Mouse (Mus musculus) MEL (cell line): Measurements from ENCODE around the gene Arhgdia. TPM values are rescaled to one million over a fixed set of nuclear protein-coding genes. Genes with fewer than 3 reads are reported as not detected.

Experiments used
- DNase-seq: peaks from one replicate; pipeline ENCODE4 v3.0.0; 2011; ENCODE audit warnings: low read depth, low spot score
- H3K27ac ChIP-seq: 2 replicates; pipeline ENCODE4 v1.5.1; 2012; ENCODE audit warnings: low read depth, mild to moderate bottlenecking, control low read depth, low read length, moderate library complexity; ENCODE audit not compliant: control insufficient read depth
- H3K27me3 ChIP-seq, 2 experiments: fragments of 150-350 bp in 1 of 2; sonication (generic) in 1 of 2; 2 replicates each; pipeline ENCODE4 v1.6.1; 2012; ENCODE audit warnings: low read length in 2 of 2, mild to moderate bottlenecking in 2 of 2, improper control_type of control experiment in 1 of 2, moderate library complexity in 1 of 2; ENCODE audit not compliant: insufficient read depth in 2 of 2, control insufficient read depth in 1 of 2
- H3K36me3 ChIP-seq, 2 experiments: 2 replicates each; pipeline ENCODE4 v1.6.1; 2012 to 2014; ENCODE audit warnings: low read length in 2 of 2, improper control_type of control experiment in 1 of 2, inconsistent platforms in 1 of 2, mild to moderate bottlenecking in 1 of 2; ENCODE audit not compliant: insufficient read depth in 2 of 2, control insufficient read depth in 1 of 2
- H3K4me1 ChIP-seq, 2 experiments: fragments of 150-350 bp in 1 of 2; sonication (generic) in 1 of 2; 2 replicates each; pipeline ENCODE4 v1.6.1; 2012; ENCODE audit warnings: low read length in 2 of 2, improper control_type of control experiment in 1 of 2, mild to moderate bottlenecking in 1 of 2; ENCODE audit not compliant: insufficient read depth in 2 of 2, control insufficient read depth in 1 of 2
- H3K4me3 ChIP-seq, 2 experiments: fragments of 150-350 bp in 1 of 2; sonication (generic) in 1 of 2; 2 replicates each; pipeline ENCODE4 v1.5.1; 2012; ENCODE audit warnings: low read depth in 2 of 2, low read length in 2 of 2, mild to moderate bottlenecking in 2 of 2, moderate library complexity in 2 of 2, control low read depth in 1 of 2, improper control_type of control experiment in 1 of 2; ENCODE audit not compliant: control insufficient read depth in 1 of 2, insufficient read depth in 1 of 2
- H3K79me2 ChIP-seq: 2 replicates; pipeline ENCODE4 v1.6.1; 2012; ENCODE audit warnings: mild to moderate bottlenecking, low read length, moderate library complexity; ENCODE audit not compliant: control insufficient read depth, poor library complexity, insufficient read depth
- H3K9ac ChIP-seq: 2 replicates; pipeline ENCODE4 v1.6.1; 2012; ENCODE audit warnings: low read depth, mild to moderate bottlenecking, control low read depth, low read length, moderate library complexity; ENCODE audit not compliant: control insufficient read depth, poor library complexity, severe bottlenecking
- H3K9me3 ChIP-seq: fragments of 150-350 bp; sonication (generic); replicated peaks from 2 replicates; pipeline ENCODE4 v1.6.1; 2012; ENCODE audit warnings: mild to moderate bottlenecking, low read length, improper control_type of control experiment, moderate library complexity; ENCODE audit not compliant: insufficient read depth
- CHD1 ChIP-seq: IDR thresholded peaks from 2 replicates; pipeline ENCODE4 v1.6.1; 2012; ENCODE audit warnings: low read depth, mild to moderate bottlenecking, inconsistent platforms, low read length, improper control_type of control experiment
- CHD2 ChIP-seq: IDR thresholded peaks from 2 replicates; pipeline ENCODE4 v1.6.1; 2011; ENCODE audit warnings: low read length, improper control_type of control experiment
- E2F4 ChIP-seq: IDR thresholded peaks from 2 replicates; pipeline ENCODE4 v1.6.1; 2011; ENCODE audit warnings: low read depth, low read length, improper control_type of control experiment, borderline replicate concordance
- ELF1 ChIP-seq: IDR thresholded peaks from 2 replicates; pipeline ENCODE4 v1.6.1; 2014; ENCODE audit warnings: low read depth, mild to moderate bottlenecking, inconsistent platforms, low read length, improper control_type of control experiment, moderate library complexity
- EP300 ChIP-seq, 2 experiments: IDR thresholded peaks; 2 replicates each; pipeline ENCODE4 v1.6.1; 2011; ENCODE audit warnings: improper control_type of control experiment in 2 of 2, low read length in 2 of 2, low read depth in 1 of 2, mild to moderate bottlenecking in 1 of 2
- GABPA ChIP-seq: IDR thresholded peaks from 2 replicates; pipeline ENCODE4 v1.6.1; 2012; ENCODE audit warnings: low read depth, mild to moderate bottlenecking, inconsistent platforms, low read length, improper control_type of control experiment, moderate library complexity
- GATA1 ChIP-seq: IDR thresholded peaks from 2 replicates; pipeline ENCODE4 v1.6.1; 2011; ENCODE audit warnings: low read depth, low read length, improper control_type of control experiment
- HCFC1 ChIP-seq: IDR thresholded peaks from 2 replicates; pipeline ENCODE4 v1.6.1; 2012; ENCODE audit warnings: low read depth, mild to moderate bottlenecking, inconsistent platforms, low read length, improper control_type of control experiment, moderate library complexity
- JUND ChIP-seq: IDR thresholded peaks from 2 replicates; pipeline ENCODE4 v1.6.1; 2011; ENCODE audit warnings: low read depth, mild to moderate bottlenecking, improper control_type of control experiment, low read length
- MAFK ChIP-seq: IDR thresholded peaks from 2 replicates; pipeline ENCODE4 v1.6.1; 2011; ENCODE audit warnings: low read depth, mild to moderate bottlenecking, low read length, improper control_type of control experiment, borderline replicate concordance
- MEF2A ChIP-seq: IDR thresholded peaks from 2 replicates; pipeline ENCODE4 v1.6.1; 2014; ENCODE audit warnings: low read depth, mild to moderate bottlenecking, inconsistent platforms, low read length, improper control_type of control experiment; ENCODE audit not compliant: poor library complexity, insufficient replicate concordance, severe bottlenecking; ENCODE audit errors: extremely low read depth
- MYC ChIP-seq: IDR thresholded peaks from 2 replicates; pipeline ENCODE4 v1.6.1; 2011; ENCODE audit warnings: low read depth, mild to moderate bottlenecking, low read length, improper control_type of control experiment, moderate library complexity
- POLR2AphosphoS2 ChIP-seq: IDR thresholded peaks from 2 replicates; pipeline ENCODE4 v1.6.1; 2011; ENCODE audit warnings: low read length, improper control_type of control experiment
- TAL1 ChIP-seq: IDR thresholded peaks from 2 replicates; pipeline ENCODE4 v1.6.1; 2012; ENCODE audit warnings: mild to moderate bottlenecking, inconsistent platforms, low read length, moderate library complexity, mixed read lengths
- TCF12 ChIP-seq: IDR thresholded peaks from 2 replicates; pipeline ENCODE4 v1.6.1; 2014; ENCODE audit warnings: low read depth, mild to moderate bottlenecking, inconsistent platforms, low read length, improper control_type of control experiment, moderate library complexity
- UBTF ChIP-seq: IDR thresholded peaks from 2 replicates; pipeline ENCODE4 v1.6.1; 2012; ENCODE audit warnings: low read depth, mild to moderate bottlenecking, inconsistent platforms, low read length, improper control_type of control experiment, moderate library complexity, borderline replicate concordance; ENCODE audit not compliant: insufficient read depth
- ZC3H11A ChIP-seq: IDR thresholded peaks from 2 replicates; pipeline ENCODE4 v1.6.1; 2012; ENCODE audit warnings: low read depth, mild to moderate bottlenecking, inconsistent platforms, low read length, improper control_type of control experiment
- ZNF384 ChIP-seq: IDR thresholded peaks from 2 replicates; pipeline ENCODE4 v1.6.1; 2012; ENCODE audit warnings: low read depth, mild to moderate bottlenecking, inconsistent platforms, low read length, improper control_type of control experiment
- polyA plus RNA-seq, 2 experiments: library from polyadenylated mRNA; stranded (reverse) in 1 of 2; unstranded in 1 of 2; fragments of >175 nt in 1 of 2; fragments of >200 nt in 1 of 2; gene quantifications; 2 replicates each; pipeline versions ENCODE4 v1.2.1 to v1.2.4; 2012; ENCODE audit warnings: low replicate concordance in 2 of 2, low read depth in 1 of 2; ENCODE audit not compliant: insufficient read length in 2 of 2, insufficient read depth in 1 of 2, missing spikeins in 1 of 2
- total RNA-seq: library from RNA; depleted of rRNA; stranded (reverse); fragments of 300-350 nt; gene quantifications from 2 replicates; pipeline ENCODE4 v1.2.3, GENCODE M21; 2012

Gene Arhgdia
- total and polyA plus RNA-seq, 3 experiments = 364 to 821 (median 601) TPM

GRCm38 (mm10) chr11:120572752-120573584 is 8.5 kb downstream of the Arhgdia start, which contains the start of gene P4hb (continued):
- TF ChIP-seq POLR2AphosphoS2 = peak; percentile 86; the same call in 1 of the 2 replicates
- TF ChIP-seq JUND = no peak
- TF ChIP-seq GABPA = no peak
- TF ChIP-seq TCF12 = peak; percentile 69
- TF ChIP-seq MAFK = no peak
- TF ChIP-seq UBTF = no peak
- TF ChIP-seq HCFC1 = peak; percentile 83
- TF ChIP-seq MEF2A = peak; percentile 17; the same call in 1 of the 2 replicates
- TF ChIP-seq MYC = peak; percentile 94
- TF ChIP-seq CHD1 = no peak
- peak; percentile 89; the same call in 1 of the 2 replicates for TF ChIP-seq E2F4
- peak; percentile 61 for TF ChIP-seq CHD2
- peak; percentile 95 for TF ChIP-seq ELF1
- TF ChIP-seq ZC3H11A = no peak
- TF ChIP-seq GATA1 = no peak
- no peak for TF ChIP-seq TAL1
- TF ChIP-seq, all 39 proteins: peak for 23

GRCm38 (mm10) chr11:120572417-120572751 is 9.0 kb downstream of the Arhgdia start:
- no peaks in the 10 kb centered on the region for H3K27me3 ChIP-seq
- no peaks in the 10 kb centered on the region for H3K9me3 ChIP-seq
- TF ChIP-seq EP300 (IDR thresholded peaks at IDR 0.05; ENCODE audit: low read depth in 1 of 2, low read length in 2 of 2) (no peak), ZNF384 (no peak)
- DNase-seq = no peak
- H3K4me1 ChIP-seq = peaks cover 5 to 16% of the 10 kb centered on the region in 2 experiments
- H3K27ac ChIP-seq = peak overlapping the region; percentile 70
- H3K36me3 ChIP-seq = peaks cover 15 to 28% of the 10 kb centered on the region in 2 experiments
- peak overlapping the region; percentile 85 to 94 for H3K4me3 ChIP-seq
- H3K9ac ChIP-seq = peak overlapping the region; percentile 81
- H3K79me2 ChIP-seq = peaks cover 44% of the 10 kb centered on the region
